Mouse (Mus musculus): ENCODE measurements around the gene Scand1. TPM values are rescaled to one million over a fixed set of nuclear protein-coding genes. Genes with fewer than 3 reads are reported as not detected.

Gene Scand1
- polyA plus RNA-seq, 1 experiment from 2014 or later: 98.7 TPM

- TF ChIP-seq CTCF (IDR thresholded peaks at IDR 0.05): no peak
- no peaks in the 10 kb centered on the region for H3K27me3 ChIP-seq
- POLR2A ChIA-PET: no interaction called here
- DNase-seq (ENCODE audit: low read depth, low spot score) (no peak), ATAC-seq (no peak)
- CTCF ChIA-PET: no interaction called here
- in situ Hi-C loops (cut with MboI; ENCODE audit: low pct_unique_long_range_greater_than_20kb): loop anchor here (25.0 kb wide), 1 partner anchor 277 kb away; the partner anchor contains the start of genes 6430550D23Rik and Ergic3
Measured at GRCm38 (mm10) chr2:156289552-156290160, 22.8 kb downstream of the Scand1 start.

GRCm38 (mm10) chr2:156288222-156288621 is 24.3 kb downstream of the Scand1 start:
- ChIA-PET POLR2A (no interaction called here), CTCF (interaction anchor here (0.8 to 1.4 kb wide), 2 partner anchors 9 to 17 kb away, joined by 3 to 4 read pairs; no protein-coding TSS in a partner anchor)
- ATAC-seq (no peak), DNase-seq (ENCODE audit: low read depth, low spot score) (no peak)
- TF ChIP-seq CTCF (IDR thresholded peaks at IDR 0.05): no peak
- in situ Hi-C loops (cut with MboI; ENCODE audit: low pct_unique_long_range_greater_than_20kb): loop anchor here (25.0 kb wide), 1 partner anchor 276 kb away; the partner anchor contains the start of genes 6430550D23Rik and Ergic3
- H3K27me3 ChIP-seq: no peaks in the 10 kb centered on the region

- CTCF ChIA-PET: interaction anchor here (1.4 kb wide), 1 partner anchor 8 kb away, joined by 4 read pairs; no protein-coding TSS in a partner anchor
- POLR2A ChIA-PET: no interaction called here
- TF ChIP-seq CTCF (IDR thresholded peaks at IDR 0.05): peak; percentile 36
- in situ Hi-C loops (cut with MboI; ENCODE audit: low pct_unique_long_range_greater_than_20kb): loop anchor here (25.0 kb wide), 1 partner anchor 274 kb away; the partner anchor contains the start of genes 6430550D23Rik and Ergic3
- ATAC-seq: no peak
- H3K27me3 ChIP-seq: no peaks in the 10 kb centered on the region
- DNase-seq (ENCODE audit: low read depth, low spot score): no peak
Measured at GRCm38 (mm10) chr2:156286733-156287132, 25.8 kb downstream of the Scand1 start.

GRCm38 (mm10) chr2:156285161-156285560 is 27.3 kb downstream of the Scand1 start:
- no peak for TF ChIP-seq CTCF (IDR thresholded peaks at IDR 0.05)
- no peak for ATAC-seq
- ChIA-PET POLR2A (interaction anchor here (0.9 kb wide), 1 partner anchor 13 kb away, joined by 3 read pairs; no protein-coding TSS in a partner anchor), CTCF (interaction anchor here (1.0 kb wide), 1 partner anchor 9 kb away, joined by 3 read pairs; no protein-coding TSS in a partner anchor)
- in situ Hi-C loops (cut with MboI; ENCODE audit: low pct_unique_long_range_greater_than_20kb): loop anchor here (25.0 kb wide), 1 partner anchor 273 kb away; the partner anchor contains the start of genes 6430550D23Rik and Ergic3
- no peak for DNase-seq (ENCODE audit: low read depth, low spot score)
- no peaks in the 10 kb centered on the region for H3K27me3 ChIP-seq

GRCm38 (mm10) chr2:156281227-156281626 is 31.3 kb downstream of the Scand1 start:
- in situ Hi-C loops (cut with MboI; ENCODE audit: low pct_unique_long_range_greater_than_20kb): loop anchor here (25.0 kb wide), 1 partner anchor 269 kb away; the partner anchor contains the start of genes 6430550D23Rik and Ergic3
- POLR2A ChIA-PET: no interaction called here
- no peak for TF ChIP-seq CTCF (IDR thresholded peaks at IDR 0.05)
- ATAC-seq (no peak), DNase-seq (ENCODE audit: low read depth, low spot score) (no peak)
- CTCF ChIA-PET: no interaction called here
- H3K27me3 ChIP-seq: no peaks in the 10 kb centered on the region

- ChIA-PET CTCF (interaction anchor here (0.8 to 1.4 kb wide), 6 partner anchors 9 to 107 kb away, joined by 3 to 6 read pairs (median 4); no protein-coding TSS in a partner anchor), POLR2A (no interaction called here)
- DNase-seq (ENCODE audit: low read depth, low spot score) (peak; percentile 38), ATAC-seq (peak; percentile 71)
- peak; percentile 93 for TF ChIP-seq CTCF (IDR thresholded peaks at IDR 0.05)
- in situ Hi-C loops (cut with MboI; ENCODE audit: low pct_unique_long_range_greater_than_20kb): loop anchor here (25.0 kb wide), 1 partner anchor 266 kb away; the partner anchor contains the start of genes 6430550D23Rik and Ergic3
- no peaks in the 10 kb centered on the region for H3K27me3 ChIP-seq
Measured at GRCm38 (mm10) chr2:156278226-156279017, 34.1 kb downstream of the Scand1 start.

- POLR2A ChIA-PET: interaction anchor here (0.8 kb wide), 1 partner anchor 13 kb away, joined by 3 read pairs; no protein-coding TSS in a partner anchor
- in situ Hi-C loops (cut with MboI; ENCODE audit: low pct_unique_long_range_greater_than_20kb): no loop called here
- ATAC-seq (no peak), DNase-seq (ENCODE audit: low read depth, low spot score) (no peak)
- TF ChIP-seq CTCF (IDR thresholded peaks at IDR 0.05): no peak
- no peaks in the 10 kb centered on the region for H3K27me3 ChIP-seq
- CTCF ChIA-PET: interaction anchor here (1.8 kb wide), 1 partner anchor 14 kb away, joined by 5 read pairs; no protein-coding TSS in a partner anchor
Measured at GRCm38 (mm10) chr2:156272553-156272952, 40.0 kb downstream of the Scand1 start.

GRCm38 (mm10) chr2:156267636-156268035 is 44.9 kb downstream of the Scand1 start:
- ATAC-seq (no peak), DNase-seq (ENCODE audit: low read depth, low spot score) (no peak)
- ChIA-PET CTCF (interaction anchor here (1.0 kb wide), 1 partner anchor 11 kb away, joined by 4 read pairs; no protein-coding TSS in a partner anchor), POLR2A (interaction anchor here (0.6 kb wide), 2 partner anchors 27 to 722 kb away, joined by 3 read pairs; no protein-coding TSS in a partner anchor)
- TF ChIP-seq CTCF (IDR thresholded peaks at IDR 0.05): no peak
- H3K27me3 ChIP-seq: no peaks in the 10 kb centered on the region
- in situ Hi-C loops (cut with MboI; ENCODE audit: low pct_unique_long_range_greater_than_20kb): no loop called here

- ChIA-PET POLR2A (interaction anchor here (0.5 kb wide), 1 partner anchor 89 kb away, joined by 3 read pairs; no protein-coding TSS in a partner anchor), CTCF (interaction anchor here (1.8 kb wide), 1 partner anchor 83 kb away, joined by 8 read pairs; the partner anchor contains the start of gene Rbm39)
- ATAC-seq (no peak), DNase-seq (ENCODE audit: low read depth, low spot score) (no peak)
- in situ Hi-C loops (cut with MboI; ENCODE audit: low pct_unique_long_range_greater_than_20kb): no loop called here
- H3K27me3 ChIP-seq: no peaks in the 10 kb centered on the region
- no peak for TF ChIP-seq CTCF (IDR thresholded peaks at IDR 0.05)
Measured at GRCm38 (mm10) chr2:156263204-156263893, 49.2 kb downstream of the Scand1 start.

Other genes with a start within 250 kb of the Scand1 start
- gene Spag4, start 247.5 kb downstream of the Scand1 start, polyA plus RNA-seq (2021): 2.0 TPM
- gene Cpne1, start 200.7 kb downstream of the Scand1 start, polyA plus RNA-seq (2021): 66.0 TPM
- 14.1 TPM for gene Rbm12, start 200.7 kb downstream of the Scand1 start, polyA plus RNA-seq (2021)
- gene Gm28036, start 185.6 kb downstream of the Scand1 start, polyA plus RNA-seq (2021): 17.4 TPM
- 217 TPM for gene Romo1, start 168.7 kb downstream of the Scand1 start, polyA plus RNA-seq (2021)
- 55.7 TPM for gene Nfs1, start 168.5 kb downstream of the Scand1 start, polyA plus RNA-seq (2021)
- gene Rbm39, start 132.5 kb downstream of the Scand1 start, polyA plus RNA-seq (2021): 288 TPM
- gene Phf20, start 116.2 kb downstream of the Scand1 start, polyA plus RNA-seq (2021): 37.6 TPM
- 4.8 TPM for gene Cnbd2, start 405 bp downstream of the Scand1 start, polyA plus RNA-seq (2021)
- gene Epb41l1, start 108.2 kb upstream of the Scand1 start, polyA plus RNA-seq (2021): 39.7 TPM
- 22.0 TPM for gene Aar2, start 234.9 kb upstream of the Scand1 start, polyA plus RNA-seq (2021)